In the genomic region with DNA sequence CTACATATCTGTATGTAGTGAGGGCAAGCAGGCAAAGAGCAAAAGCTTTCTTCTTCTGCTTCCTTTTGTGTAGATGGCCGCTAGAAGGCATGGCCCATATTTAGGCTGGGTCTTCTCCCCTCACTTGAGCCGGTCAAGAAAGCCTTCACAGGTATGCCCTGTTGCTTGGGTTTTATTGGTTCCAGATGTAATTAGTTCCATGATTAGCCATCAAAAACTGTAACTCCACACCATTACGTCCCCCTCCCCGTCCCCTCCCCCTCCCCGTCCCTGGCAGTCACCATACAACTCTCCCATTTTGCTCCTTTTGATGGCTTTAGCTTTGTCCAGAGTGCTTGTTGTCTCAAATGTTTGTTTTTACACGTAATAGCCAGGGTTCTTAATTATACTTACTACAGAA, we compare ENCODE assay signal across 12 mouse cellular contexts. TPM values are rescaled to one million over a fixed set of nuclear protein-coding genes. Genes with fewer than 3 reads are reported as not detected.
DNase-seq lines count a peak whose midpoint lies in the region; ATAC-seq and TF ChIP-seq lines count a peak whose summit lies in the region.
"Had no signal": no experiment of that assay in that cellular context is flagged by ENCODE, and none has a peak within 500 bp of the region (broad histone marks: within the 10 kb centered on the region; RNA-seq: fewer than 3 reads in every experiment).

No protein-coding gene starts in this region.

- no peak for TF ChIP-seq CTCF in kidney, adult 2 months (conservative IDR thresholded peaks at IDR 0.05; ENCODE audit: insufficient read depth, insufficient read length, low read depth, low read length)

- no peak for TF ChIP-seq POLR2A in kidney, adult 2 months (IDR thresholded peaks at IDR 0.05; ENCODE audit: low read depth, low read length)

- no peak overlapping the region for H3K4me3 ChIP-seq in kidney, embryonic 15.5 days (replicated peaks)
- H3K4me3 ChIP-seq in kidney, adult 2 months (ENCODE audit: insufficient read depth, low read depth, low read length): no peak overlapping the region
- no peak overlapping the region for H3K4me3 ChIP-seq in embryonic facial prominence, embryonic 11.5 days (ENCODE audit: low read depth, low read length)
- H3K4me3 ChIP-seq in limb, embryonic 10.5 days: peak overlapping the region; percentile 23; the same call in 1 of the 2 replicates
- no peak overlapping the region for H3K4me3 ChIP-seq in midbrain, embryonic 16.5 days (ENCODE audit: low read depth, low read length)
- H3K4me3 ChIP-seq: heart, embryonic 10.5 days had no signal

- no peaks in the 10 kb centered on the region for H3K27me3 ChIP-seq in kidney, embryonic 15.5 days
- no peaks in the 10 kb centered on the region for H3K27me3 ChIP-seq in kidney, adult 2 months (replicated peaks; ENCODE audit: control insufficient read depth, insufficient read depth, low read length)
- H3K27me3 ChIP-seq in embryonic facial prominence, embryonic 11.5 days (ENCODE audit: control insufficient read depth, insufficient read depth, low read length): no peaks in the 10 kb centered on the region
- no peaks in the 10 kb centered on the region for H3K27me3 ChIP-seq in limb, embryonic 10.5 days (ENCODE audit: low read depth, poor library complexity, severe bottlenecking)
- H3K27me3 ChIP-seq in midbrain, embryonic 16.5 days (ENCODE audit: control insufficient read depth, insufficient read depth, low read depth, low read length): no peaks in the 10 kb centered on the region

- H3K9me3 ChIP-seq in kidney, embryonic 15.5 days (replicated peaks): no peaks in the 10 kb centered on the region
- no peaks in the 10 kb centered on the region for H3K9me3 ChIP-seq in embryonic facial prominence, embryonic 11.5 days (replicated peaks; ENCODE audit: control insufficient read depth, low read length)
- no peaks in the 10 kb centered on the region for H3K9me3 ChIP-seq in limb, embryonic 10.5 days (replicated peaks)
- H3K9me3 ChIP-seq in midbrain, embryonic 16.5 days (replicated peaks; ENCODE audit: control insufficient read depth, low read length, poor library complexity, severe bottlenecking): no peaks in the 10 kb centered on the region
- H3K9me3 ChIP-seq: heart, embryonic 10.5 days had no signal

- no peak for ATAC-seq in kidney, embryonic 15.5 days (replicated peaks; ENCODE audit: low FRiP score)
- no peak for ATAC-seq in embryonic facial prominence, embryonic 11.5 days (replicated peaks; ENCODE audit: insufficient number of reproducible peaks, low FRiP score, low TSS enrichment, low read depth)
- ATAC-seq in megakaryocyte progenitor cell, adult 5-6 weeks (replicated peaks; ENCODE audit: poor library complexity): no peak
- ATAC-seq in midbrain, embryonic 16.5 days: no peak
- ATAC-seq: inflammation-experienced regulatory T-cells, adult 6 months had no signal

- peaks cover 75% of the 10 kb centered on the region for H3K4me1 ChIP-seq in kidney, embryonic 15.5 days
- peaks cover 58% of the 10 kb centered on the region for H3K4me1 ChIP-seq in kidney, adult 2 months (ENCODE audit: control insufficient read depth, insufficient read depth, low read length)
- H3K4me1 ChIP-seq in embryonic facial prominence, embryonic 11.5 days (ENCODE audit: control insufficient read depth, insufficient read depth, low read length): peaks cover 7% of the 10 kb centered on the region; the same call in 1 of the 2 replicates
- H3K4me1 ChIP-seq in limb, embryonic 10.5 days: peaks cover 97% of the 10 kb centered on the region
- H3K4me1 ChIP-seq in midbrain, embryonic 16.5 days (ENCODE audit: control insufficient read depth, insufficient read depth, low read length): no peaks in the 10 kb centered on the region

- DNase-seq in kidney, adult 2 months: no peak
- DNase-seq in embryo, embryonic 10 days (ENCODE audit: low spot score): peak; percentile 16
- DNase-seq in embryonic facial prominence, embryonic 11.5 days (ENCODE audit: low spot score): peak; percentile 77
- peak; percentile 77 for DNase-seq in limb, embryonic 10.5 days (ENCODE audit: low spot score)
- no peak for DNase-seq in thymus, postnatal 10 days (ENCODE audit: low spot score in 2 of 2)
- DNase-seq: cerebellum, adult 9-11 months had no signal

- no peak overlapping the region for H3K4me2 ChIP-seq in kidney, embryonic 15.5 days
- no peak overlapping the region; the same call in 1 of the 2 replicates for H3K4me2 ChIP-seq in embryonic facial prominence, embryonic 11.5 days (ENCODE audit: low read depth, low read length)
- H3K4me2 ChIP-seq in midbrain, embryonic 16.5 days (ENCODE audit: low read length): no peak overlapping the region

- no peaks in the 10 kb centered on the region for H3K36me3 ChIP-seq in kidney, embryonic 15.5 days
- H3K36me3 ChIP-seq in kidney, adult 2 months (ENCODE audit: control insufficient read depth, insufficient read depth, low read length): no peaks in the 10 kb centered on the region
- H3K36me3 ChIP-seq in embryonic facial prominence, embryonic 11.5 days (replicated peaks; ENCODE audit: control insufficient read depth, insufficient read depth, low read depth, low read length): no peaks in the 10 kb centered on the region
- H3K36me3 ChIP-seq in limb, embryonic 10.5 days: peaks cover 33% of the 10 kb centered on the region
- H3K36me3 ChIP-seq in midbrain, embryonic 16.5 days (ENCODE audit: control insufficient read depth, insufficient read depth, low read length): no peaks in the 10 kb centered on the region
- H3K36me3 ChIP-seq: heart, embryonic 10.5 days had no signal

- 38% methylated on average over 6 of the region's 6 CpGs for WGBS in kidney, embryonic 15.5 days
- WGBS in kidney, adult 2 months: 55% methylated on average over 6 of the region's 6 CpGs
- WGBS in embryonic facial prominence, embryonic 11.5 days: 19% methylated on average over 6 of the region's 6 CpGs
- WGBS in limb, embryonic 10.5 days: 19% methylated on average over 6 of the region's 6 CpGs
- WGBS in midbrain, embryonic 16.5 days: 80% methylated on average over 6 of the region's 6 CpGs

- peak overlapping the region; percentile 93 for H3K27ac ChIP-seq in kidney, embryonic 15.5 days
- H3K27ac ChIP-seq in kidney, adult 2 months (ENCODE audit: insufficient read depth, low read depth, low read length): no peak overlapping the region
- H3K27ac ChIP-seq in embryonic facial prominence, embryonic 11.5 days (replicated peaks; ENCODE audit: low read depth, low read length): peak overlapping the region; percentile 94
- H3K27ac ChIP-seq in limb, embryonic 10.5 days: peak overlapping the region; percentile 92
- no peak overlapping the region for H3K27ac ChIP-seq in midbrain, embryonic 16.5 days (ENCODE audit: low read length)

- H3K9ac ChIP-seq in kidney, embryonic 15.5 days: no peak overlapping the region
- H3K9ac ChIP-seq in embryonic facial prominence, embryonic 11.5 days (replicated peaks; ENCODE audit: low read length): no peak overlapping the region
- no peak overlapping the region for H3K9ac ChIP-seq in midbrain, embryonic 16.5 days (ENCODE audit: low read depth, low read length)

RNA-seq across cellular contexts. Expression of gene Mertk, which starts 14.2 kb away (rescaled TPM):
- polyA plus RNA-seq in kidney, embryonic 15.5 days (2015; fragmentation: Nextera tagmentation; extraction: Ambion mirVana): 11.5 and 11.7 TPM in 2 replicates
- 12.4 and 13.3 TPM in 2 replicates for polyA plus RNA-seq in kidney, adult 2 months (2012; rRNA removed)
- 10.9 and 12.4 TPM in 2 replicates for polyA plus RNA-seq in embryonic facial prominence, embryonic 11.5 days (2014; fragmentation: Nextera tagmentation; extraction: Ambion mirVana)
- 14.5 and 22.3 TPM in 2 replicates for polyA plus RNA-seq in limb, embryonic 10.5 days (2016; fragmentation: Nextera tagmentation; extraction: Ambion mirVana)
- total RNA-seq in megakaryocyte progenitor cell, adult 5-6 weeks (2015): 0.10 TPM in 1 of 2 replicates, not detected in the other
- 0.03 TPM in 1 of 2 replicates, not detected in the other for total RNA-seq in megakaryocyte progenitor cell, adult 5-6 weeks (2017)
- polyA plus RNA-seq in midbrain, embryonic 16.5 days (2015; fragmentation: Nextera tagmentation; extraction: Ambion mirVana): 1.5 and 1.9 TPM in 2 replicates
- total RNA-seq: neutrophil, adult 5-6 weeks had no signal

RNA-seq across cellular contexts. Expression of gene Anapc1, which starts 25.7 kb away (rescaled TPM):
- polyA plus RNA-seq in kidney, embryonic 15.5 days (2015; fragmentation: Nextera tagmentation; extraction: Ambion mirVana): 63.2 and 69.6 TPM in 2 replicates
- 32.2 and 40.6 TPM in 2 replicates for polyA plus RNA-seq in kidney, adult 2 months (2012; rRNA removed)
- 90.4 and 90.7 TPM in 2 replicates for polyA plus RNA-seq in embryonic facial prominence, embryonic 11.5 days (2014; fragmentation: Nextera tagmentation; extraction: Ambion mirVana)
- 85.7 and 96.3 TPM in 2 replicates for polyA plus RNA-seq in limb, embryonic 10.5 days (2016; fragmentation: Nextera tagmentation; extraction: Ambion mirVana)
- total RNA-seq in megakaryocyte progenitor cell, adult 5-6 weeks (2015): 101 and 121 TPM in 2 replicates
- total RNA-seq in megakaryocyte progenitor cell, adult 5-6 weeks (2017): 99.2 and 116 TPM in 2 replicates
- 44.1 and 47.8 TPM in 2 replicates for polyA plus RNA-seq in midbrain, embryonic 16.5 days (2015; fragmentation: Nextera tagmentation; extraction: Ambion mirVana)

Comparison
In these comparisons a context has a peak if more than half of its experiments do, and no peak if none do; other contexts are left out.
1. H3K27ac ChIP-seq: peak in kidney, embryonic 15.5 days (single experiment), embryonic facial prominence, embryonic 11.5 days (single experiment) and limb, embryonic 10.5 days (single experiment); none in kidney, adult 2 months (single experiment) and midbrain, embryonic 16.5 days (single experiment).
2. DNase-seq: peak in embryo, embryonic 10 days (single experiment), embryonic facial prominence, embryonic 11.5 days (single experiment) and limb, embryonic 10.5 days (single experiment); none in kidney, adult 2 months (single experiment) and thymus, postnatal 10 days (0 of 2).